Mouse (Mus musculus) testis, adult 2 months (tissue): ENCODE data around the gene Thoc5. TPM values are rescaled to one million over a fixed set of nuclear protein-coding genes. Genes with fewer than 3 reads are reported as not detected.
A peak's percentile ranks its signal among the peaks of the same experiment; 100 is the strongest.

Source experiments
- H3K27ac ChIP-seq: fragments of 200-500 bp; 2 replicates; pipeline ENCODE4 v1.5.1; 2012; ENCODE audit warnings: low read depth, low read length; ENCODE audit not compliant: control insufficient read depth, insufficient read depth
- H3K27me3 ChIP-seq: fragments of 200-500 bp; 2 replicates; pipeline ENCODE4 v1.6.1; 2012; ENCODE audit warnings: mild to moderate bottlenecking, low read length, moderate library complexity; ENCODE audit not compliant: control insufficient read depth, insufficient read depth
- H3K36me3 ChIP-seq: fragments of 200-500 bp; 2 replicates; pipeline ENCODE4 v1.6.1; 2012; ENCODE audit warnings: mild to moderate bottlenecking, low read length; ENCODE audit not compliant: control insufficient read depth, insufficient read depth
- H3K4me1 ChIP-seq: fragments of 200-500 bp; 2 replicates; pipeline ENCODE4 v1.6.1; 2012; ENCODE audit warnings: low read length; ENCODE audit not compliant: control insufficient read depth, insufficient read depth
- H3K4me3 ChIP-seq: fragments of 200-500 bp; 2 replicates; pipeline ENCODE4 v1.5.1; 2012; ENCODE audit warnings: low read depth, mild to moderate bottlenecking, low read length, moderate library complexity, mixed read lengths; ENCODE audit not compliant: control insufficient read depth
- CTCF ChIP-seq: fragments of 200-500 bp; IDR thresholded peaks from 2 replicates; pipeline ENCODE4 v1.5.1; 2012; ENCODE audit warnings: low read depth, mild to moderate bottlenecking, inconsistent platforms, low read length, moderate library complexity; ENCODE audit not compliant: control insufficient read depth, insufficient read depth, insufficient replicate concordance
- POLR2A ChIP-seq: fragments of 200-500 bp; IDR thresholded peaks from 2 replicates; pipeline ENCODE4 v1.6.1; 2012; ENCODE audit warnings: low read depth, mild to moderate bottlenecking, inconsistent platforms, low read length, moderate library complexity; ENCODE audit not compliant: control insufficient read depth
- polyA plus RNA-seq: library from polyadenylated mRNA; depleted of rRNA; stranded (reverse); fragments of >200 nt; gene quantifications from 2 replicates; pipeline ENCODE4 v1.2.3, GENCODE M21; 2012

The Thoc5 gene
- polyA plus RNA-seq, 1 experiment, result 69.3 TPM

DNA sequence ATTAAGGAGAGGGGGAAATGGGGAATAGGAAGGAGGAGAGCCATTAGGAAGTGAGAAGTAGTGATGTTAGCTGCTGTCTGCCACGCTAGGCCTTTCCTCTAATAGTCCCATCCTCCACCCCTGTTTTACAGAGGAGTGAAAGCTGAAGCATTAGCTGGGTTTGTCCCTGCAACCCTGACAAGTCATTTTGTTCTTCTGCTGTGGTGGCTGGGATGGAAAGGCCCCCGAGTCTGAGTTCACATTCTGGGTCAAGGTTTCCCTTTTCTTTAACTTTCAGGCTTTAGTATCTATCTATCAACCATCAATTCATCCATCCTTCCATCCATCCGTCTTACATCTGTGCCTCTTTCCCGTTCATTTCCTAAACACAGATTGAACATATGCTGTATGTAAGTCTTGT is 14.0 kb upstream of the Thoc5 start:
- TF ChIP-seq CTCF (no peak), POLR2A (no peak)
- Histone ChIP-seq H3K36me3 (no peaks in the 10 kb centered on the region), H3K27ac (no peak overlapping the region), H3K27me3 (no peaks in the 10 kb centered on the region), H3K4me3 (no peak overlapping the region), H3K4me1 (peaks cover 3% of the 10 kb centered on the region; the same call in 1 of the 2 replicates)

GRCm38 (mm10) chr11:4882892-4883627 is 12.1 kb upstream of the Thoc5 start:
- H3K27ac ChIP-seq, result no peak overlapping the region
- H3K4me3 ChIP-seq, result no peak overlapping the region
- TF ChIP-seq CTCF, result no peak
- no peak for TF ChIP-seq POLR2A

GRCm38 (mm10) chr11:4885385-4885903 is 9.7 kb upstream of the Thoc5 start:
- Histone ChIP-seq H3K4me3 (no peak overlapping the region), H3K27ac (no peak overlapping the region), H3K4me1 (peaks cover 3% of the 10 kb centered on the region; the same call in 1 of the 2 replicates), H3K36me3 (no peaks in the 10 kb centered on the region), H3K27me3 (no peaks in the 10 kb centered on the region)
- TF ChIP-seq POLR2A, result no peak
- TF ChIP-seq CTCF, result peak; percentile 19; the same call in 1 of the 2 replicates

More at GRCm38 (mm10) chr11:4882892-4883627, 12.1 kb upstream of the Thoc5 start:
- Histone ChIP-seq H3K27me3 (no peaks in the 10 kb centered on the region), H3K4me1 (peaks cover 3% of the 10 kb centered on the region; the same call in 1 of the 2 replicates), H3K36me3 (no peaks in the 10 kb centered on the region)

DNA sequence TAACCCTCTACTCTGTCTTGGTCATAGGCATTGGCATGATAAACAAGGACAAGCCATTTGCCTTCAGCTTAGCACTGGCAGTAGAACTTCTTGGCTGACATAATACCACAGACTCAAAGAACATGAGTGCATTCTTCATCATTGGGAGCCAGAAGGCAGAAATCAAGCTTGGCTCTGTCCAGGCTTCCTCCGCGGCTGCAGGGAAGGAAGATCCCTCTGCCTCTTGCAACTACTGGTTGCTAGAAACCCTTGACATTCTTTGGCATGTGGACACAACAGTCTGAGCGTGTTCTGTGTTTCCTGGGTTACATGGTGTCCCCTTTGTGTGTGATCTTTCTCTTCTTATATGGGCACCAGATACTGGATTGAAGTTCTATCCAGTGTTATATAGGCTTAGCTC is 8.1 kb upstream of the Thoc5 start:
- no peak for TF ChIP-seq CTCF
- TF ChIP-seq POLR2A, result no peak
- H3K36me3 ChIP-seq, result no peaks in the 10 kb centered on the region
- no peak overlapping the region for H3K4me3 ChIP-seq

DNA sequence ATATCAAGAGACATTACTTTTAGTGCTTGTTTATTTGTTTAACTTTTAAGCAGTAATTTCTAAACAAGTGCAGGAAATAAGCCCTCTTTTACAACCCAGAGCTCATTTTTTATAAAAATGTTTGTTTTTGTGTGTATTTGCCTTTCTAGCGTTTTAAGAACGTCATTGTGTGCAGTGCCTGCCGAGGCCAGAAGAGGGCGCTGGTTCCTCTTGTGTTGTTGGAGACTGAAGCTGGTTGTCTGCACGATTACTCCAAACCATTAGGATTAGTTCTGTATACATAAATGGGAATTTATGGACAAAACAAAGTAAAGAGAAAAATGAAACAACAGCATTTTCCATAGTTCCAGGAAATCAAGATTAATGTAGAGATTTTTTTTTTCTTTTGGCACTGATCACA is 5.3 kb downstream of the Thoc5 start:
- H3K27ac ChIP-seq, result no peak overlapping the region
- no peaks in the 10 kb centered on the region for H3K27me3 ChIP-seq
- H3K4me1 ChIP-seq, result peaks cover 10% of the 10 kb centered on the region
- H3K36me3 ChIP-seq, result no peaks in the 10 kb centered on the region
- TF ChIP-seq CTCF, result peak; percentile 86; the same call in 1 of the 2 replicates
- TF ChIP-seq POLR2A, result no peak
- no peak overlapping the region for H3K4me3 ChIP-seq

More for the DNA sequence above, 8.1 kb upstream of the Thoc5 start:
- Histone ChIP-seq H3K27ac (no peak overlapping the region), H3K27me3 (no peaks in the 10 kb centered on the region), H3K4me1 (peaks cover 3% of the 10 kb centered on the region; the same call in 1 of the 2 replicates)

DNA sequence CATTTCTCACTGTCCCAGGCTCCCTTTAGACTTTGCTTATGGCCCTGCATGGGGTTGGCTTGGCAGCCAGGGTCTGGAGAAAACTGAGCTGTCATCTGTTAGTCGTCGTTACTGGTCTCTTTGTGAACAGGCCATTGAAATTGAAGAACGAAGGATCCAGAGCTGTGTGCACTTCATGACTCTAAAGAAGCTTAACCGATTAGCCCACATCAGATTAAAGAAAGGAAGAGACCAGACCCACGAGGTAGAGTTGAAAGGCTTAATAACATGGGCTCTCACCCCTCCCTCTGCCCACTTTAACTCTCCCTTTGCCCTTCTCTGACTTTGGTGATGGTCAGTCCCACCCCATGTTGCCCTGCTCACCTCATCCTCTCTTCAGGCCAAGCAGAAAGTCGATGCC is 6.8 kb downstream of the Thoc5 start:
- peaks cover 6% of the 10 kb centered on the region for H3K4me1 ChIP-seq
- no peak overlapping the region for H3K4me3 ChIP-seq
- TF ChIP-seq POLR2A (no peak), CTCF (no peak)
- H3K27ac ChIP-seq, result no peak overlapping the region
- no peaks in the 10 kb centered on the region for H3K27me3 ChIP-seq
- no peaks in the 10 kb centered on the region for H3K36me3 ChIP-seq

GRCm38 (mm10) chr11:4906231-4906630 is 11.1 kb downstream of the Thoc5 start:
- H3K27me3 ChIP-seq, result no peaks in the 10 kb centered on the region
- H3K36me3 ChIP-seq, result no peaks in the 10 kb centered on the region; the same call in 1 of the 2 replicates
- TF ChIP-seq POLR2A (no peak), CTCF (no peak)
- no peak overlapping the region for H3K4me3 ChIP-seq
- no peaks in the 10 kb centered on the region for H3K4me1 ChIP-seq
- H3K27ac ChIP-seq, result no peak overlapping the region
